Mouse (Mus musculus) T-cell, adult 2 months (primary cell): ENCODE results near the gene Rbm43.

Experiments used
- DNase-seq: peaks from one replicate; pipeline ENCODE4 v3.0.0; 2022; ENCODE audit warnings: low spot score

Rbm43 gene

GRCm38 (mm10) chr2:51934574-51935334 lies at the start of gene Rbm43:
Gene Rbm43, minus strand, starts transcription at chr2:51935163.
- DNase-seq: peak; percentile 85

GRCm38 (mm10) chr2:51982288-51982687 lies 47.3 kb upstream of the Rbm43 start:
- DNase-seq: peak; percentile 10

- DNase-seq: no peak
These were observed 46.7 kb upstream of the Rbm43 start for GRCm38 (mm10) chr2:51981630-51982029.

GRCm38 (mm10) chr2:51973410-51973968 lies 38.5 kb upstream of the Rbm43 start, which contains the start of gene Nmi:
Gene Nmi, minus strand, starts transcription at chr2:51973494.
- DNase-seq: peak; percentile 3

GRCm38 (mm10) chr2:51972641-51973409 lies 37.9 kb upstream of the Rbm43 start:
- DNase-seq: peak; percentile 81

GRCm38 (mm10) chr2:51972142-51972541 lies 37.2 kb upstream of the Rbm43 start:
- DNase-seq: peak; percentile 51

- DNase-seq: no peak
These were observed 35.9 kb upstream of the Rbm43 start for GRCm38 (mm10) chr2:51970897-51971296.

- no peak for DNase-seq
These were observed 32.3 kb upstream of the Rbm43 start for GRCm38 (mm10) chr2:51967288-51967687.

GRCm38 (mm10) chr2:51953648-51954204 lies 18.8 kb upstream of the Rbm43 start:
- no peak for DNase-seq

- no peak for DNase-seq
These were observed 15.9 kb upstream of the Rbm43 start for GRCm38 (mm10) chr2:51950876-51951275.

GRCm38 (mm10) chr2:51948105-51948830 lies 13.3 kb upstream of the Rbm43 start:
- no peak for DNase-seq

- peak; percentile 5 for DNase-seq
These were observed 10.8 kb upstream of the Rbm43 start for GRCm38 (mm10) chr2:51945812-51946211.

- DNase-seq: no peak
These were observed 6.9 kb upstream of the Rbm43 start for GRCm38 (mm10) chr2:51941832-51942231.

- DNase-seq: no peak
These were observed 3.8 kb upstream of the Rbm43 start for GRCm38 (mm10) chr2:51938750-51939149.

GRCm38 (mm10) chr2:51937004-51937403 lies 2.0 kb upstream of the Rbm43 start:
- DNase-seq: no peak

- DNase-seq: no peak
These were observed 1.6 kb upstream of the Rbm43 start for GRCm38 (mm10) chr2:51936585-51936984.

- peak; percentile 15 for DNase-seq
These were observed 958 bp upstream of the Rbm43 start for GRCm38 (mm10) chr2:51935921-51936320.

GRCm38 (mm10) chr2:51933341-51934134 lies 1.4 kb downstream of the Rbm43 start:
- DNase-seq: peak; percentile 5

- DNase-seq: no peak
These were observed 3.7 kb downstream of the Rbm43 start for GRCm38 (mm10) chr2:51931241-51931640.

- peak; percentile 30 for DNase-seq
These were observed 19.9 kb downstream of the Rbm43 start for GRCm38 (mm10) chr2:51914944-51915680.
